Mouse (Mus musculus): ENCODE results near the gene Tm7sf2.

Gene Tm7sf2

DNA sequence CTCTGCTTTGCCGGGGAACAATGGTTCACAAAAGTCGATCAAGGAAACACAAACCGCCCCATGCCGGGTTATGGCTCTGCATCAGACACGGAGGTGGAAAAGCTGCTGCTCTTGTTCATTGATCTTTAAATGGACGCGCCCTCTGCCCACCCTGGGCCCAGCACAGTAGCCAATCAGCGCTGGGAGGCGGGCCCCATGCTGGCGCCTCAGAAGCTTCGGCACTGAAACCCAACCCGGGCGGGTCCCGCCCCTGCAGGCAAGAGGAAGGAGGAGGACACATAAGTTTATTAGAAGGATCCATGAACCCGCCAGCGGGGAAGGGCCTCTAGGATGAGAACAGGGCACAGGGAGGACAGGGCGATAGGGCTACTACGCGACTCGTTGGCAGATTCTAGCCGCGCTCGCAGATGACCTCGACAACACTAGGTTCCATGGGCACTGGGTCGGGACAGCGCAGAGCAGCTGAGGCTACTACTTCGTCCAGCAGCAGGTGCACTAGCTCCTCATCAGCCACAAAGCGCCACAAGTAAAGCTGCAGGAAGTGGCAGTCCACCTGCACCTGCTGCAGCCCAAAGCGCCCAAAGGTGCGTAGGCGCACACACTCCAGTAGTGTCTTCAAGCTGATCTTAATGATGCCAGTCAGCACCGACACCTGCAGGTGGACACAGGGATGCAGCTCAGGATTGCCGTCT lies at the start of gene Tm7sf2:
Gene Tm7sf2 (minus strand): TSS at position 650 of the 692 bp plus-strand sequence.
- DNase-seq (ENCODE audit: low read depth, low spot score): peak; percentile 96

DNA sequence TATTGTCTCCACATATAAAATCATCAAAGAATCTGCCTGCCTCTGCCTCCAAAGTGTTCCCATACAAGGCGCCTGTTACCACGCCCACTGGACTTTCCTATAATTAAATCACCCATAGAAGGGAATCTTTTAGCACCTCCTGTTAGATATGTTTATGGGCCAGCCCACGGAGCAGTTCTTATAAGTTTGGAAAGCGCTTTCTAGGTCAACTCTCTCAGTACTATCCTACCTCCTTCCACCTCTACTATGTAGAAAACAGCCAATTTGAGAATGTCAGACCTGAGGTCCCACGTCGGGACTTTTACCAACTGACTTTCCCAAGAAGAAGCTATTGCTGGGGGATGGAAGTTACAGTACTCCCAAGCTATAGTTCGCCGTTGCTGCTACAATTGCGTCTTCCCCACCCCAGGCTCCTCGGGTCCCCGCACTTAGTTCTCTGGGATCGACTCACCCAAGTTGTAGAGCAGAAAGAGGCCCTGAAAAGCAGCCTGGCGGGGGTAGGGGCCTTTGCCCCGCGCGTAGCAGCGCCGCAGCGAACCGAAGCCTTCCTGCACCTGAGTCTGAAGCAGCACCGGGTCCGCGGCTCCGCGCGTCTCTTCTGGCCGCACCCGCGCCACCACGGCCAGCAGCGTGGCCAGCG lies 49.3 kb upstream of the Tm7sf2 start:
- no peak for DNase-seq (ENCODE audit: low read depth, low spot score)

DNA sequence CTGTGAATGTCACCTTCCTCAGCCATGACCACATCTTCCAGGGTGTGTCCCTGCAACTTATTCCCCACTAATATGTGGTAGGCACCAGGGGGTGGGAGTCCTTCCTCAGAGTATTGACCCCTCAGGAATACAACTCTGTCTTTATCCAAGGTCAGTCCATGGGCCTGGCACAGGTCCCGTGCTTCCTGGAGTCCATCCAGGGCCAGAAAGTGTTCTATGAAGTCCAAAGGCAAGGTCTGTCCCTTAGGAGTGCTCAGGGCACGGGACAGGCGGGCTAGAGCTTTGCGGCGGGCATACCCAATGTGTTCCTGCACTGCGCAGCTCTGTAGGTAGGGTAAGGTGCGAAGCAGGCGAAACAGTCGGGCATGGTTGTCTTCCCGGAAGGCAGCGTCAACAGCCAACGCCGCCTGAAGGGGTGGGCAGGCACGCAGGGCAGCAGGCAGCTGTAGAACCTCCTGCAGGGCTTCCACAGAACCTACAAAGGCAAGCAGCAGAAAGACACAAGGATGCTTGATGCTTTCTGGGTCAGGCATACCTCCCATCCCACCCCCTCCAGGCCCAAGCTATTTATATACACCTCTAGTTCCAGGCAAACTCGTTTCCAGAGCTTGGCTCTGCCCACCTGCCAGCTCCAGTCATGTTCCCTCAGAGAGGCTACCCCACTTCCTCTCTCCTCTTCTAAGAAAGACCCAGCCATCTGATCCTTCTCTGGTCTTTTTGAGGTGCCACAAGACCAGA lies 48.1 kb upstream of the Tm7sf2 start:
- DNase-seq (ENCODE audit: low read depth, low spot score): no peak

- no peak for DNase-seq (ENCODE audit: low read depth, low spot score)
These were observed 44.9 kb upstream of the Tm7sf2 start for GRCm38 (mm10) chr19:6113116-6113515.

DNA sequence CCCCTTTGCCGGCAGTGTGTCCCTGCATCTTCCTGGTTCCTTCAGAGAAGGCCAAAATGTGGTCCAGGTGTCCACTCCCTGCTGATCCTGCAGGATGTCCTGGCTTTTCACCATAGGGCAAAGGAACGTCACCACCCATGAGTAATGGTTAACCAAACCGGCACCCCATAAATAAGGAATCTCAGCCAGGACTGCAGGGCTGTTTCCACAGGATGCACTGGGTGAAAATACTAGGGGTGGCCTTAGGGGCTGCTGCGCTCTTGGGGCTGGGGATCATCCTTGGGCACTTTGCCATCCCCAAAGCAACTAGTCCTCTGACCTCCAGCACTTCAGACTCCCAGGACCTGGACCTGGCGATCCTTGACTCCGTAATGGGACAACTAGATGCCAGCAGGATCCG lies 37.4 kb upstream of the Tm7sf2 start, which contains the start of gene Naaladl1:
Gene Naaladl1 (plus strand): TSS at position 197 of the 400 bp plus-strand sequence.
- no peak for DNase-seq (ENCODE audit: low read depth, low spot score)

DNA sequence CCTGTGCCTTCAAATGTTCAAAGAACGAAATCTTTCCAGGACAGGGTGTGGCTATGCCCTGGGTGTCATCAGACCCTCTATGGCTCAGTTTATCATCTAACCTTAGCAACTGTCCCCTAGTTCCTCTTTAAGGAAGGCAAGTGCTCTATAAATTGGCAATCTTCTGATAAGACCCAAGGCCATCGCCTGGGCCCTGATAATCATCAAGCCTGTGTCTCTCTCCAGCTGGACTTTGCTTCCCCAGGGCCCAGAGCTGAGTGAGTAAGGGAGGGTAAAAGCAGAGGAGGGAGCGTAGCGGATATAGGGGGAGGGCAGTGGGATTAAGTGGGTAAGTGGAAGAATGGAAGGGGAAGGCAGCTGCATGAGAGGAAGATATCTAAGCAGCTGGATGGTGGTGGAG lies 36.3 kb upstream of the Tm7sf2 start:
- no peak for DNase-seq (ENCODE audit: low read depth, low spot score)

- no peak for DNase-seq (ENCODE audit: low read depth, low spot score)
These were observed 34.1 kb upstream of the Tm7sf2 start for GRCm38 (mm10) chr19:6102169-6102853.

DNA sequence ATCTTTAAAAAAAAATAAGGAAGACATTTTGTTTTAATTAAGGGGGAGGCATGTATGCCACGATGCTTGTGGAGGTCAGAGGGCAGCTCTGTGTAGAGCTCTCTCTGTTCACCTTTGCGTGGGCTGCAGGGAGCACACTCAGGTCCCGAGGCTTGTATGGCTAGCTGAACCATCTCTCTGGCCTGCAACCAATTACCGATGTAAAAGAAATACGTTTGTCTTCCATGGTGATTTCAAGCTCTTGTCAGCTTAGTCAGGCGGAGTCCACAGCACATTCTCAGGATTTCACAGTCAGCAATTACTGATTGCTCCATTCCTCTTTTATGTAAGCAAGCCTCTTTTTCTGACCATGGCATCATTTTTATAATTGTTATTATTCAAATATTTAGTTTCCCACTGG lies 33.0 kb upstream of the Tm7sf2 start:
- no peak for DNase-seq (ENCODE audit: low read depth, low spot score)

- no peak for DNase-seq (ENCODE audit: low read depth, low spot score)
These were observed 29.7 kb upstream of the Tm7sf2 start for GRCm38 (mm10) chr19:6097847-6098246.

DNA sequence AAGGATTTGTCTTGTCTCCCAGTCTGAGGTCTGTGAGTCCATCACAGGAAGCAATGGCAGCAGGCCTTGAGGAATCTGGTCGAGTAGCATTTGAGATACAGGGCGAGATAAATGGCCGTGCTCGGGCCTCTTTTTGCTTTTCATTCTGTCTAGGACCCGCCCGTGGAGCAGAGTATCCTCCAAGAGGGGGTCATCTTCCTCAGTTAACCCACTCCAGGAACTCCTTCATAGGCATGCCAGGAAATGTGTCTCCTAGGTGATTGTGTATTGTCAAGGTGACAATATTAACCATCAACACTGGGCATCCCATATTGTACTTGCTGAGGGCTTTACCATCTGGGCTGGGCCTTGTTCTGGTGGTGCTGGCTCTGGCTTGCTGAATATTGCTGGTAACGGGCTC lies 25.9 kb upstream of the Tm7sf2 start, which contains the start of gene AC131692.1:
Gene AC131692.1 (plus strand): TSS at position 301 of the 400 bp plus-strand sequence.
- no peak for DNase-seq (ENCODE audit: low read depth, low spot score)

DNA sequence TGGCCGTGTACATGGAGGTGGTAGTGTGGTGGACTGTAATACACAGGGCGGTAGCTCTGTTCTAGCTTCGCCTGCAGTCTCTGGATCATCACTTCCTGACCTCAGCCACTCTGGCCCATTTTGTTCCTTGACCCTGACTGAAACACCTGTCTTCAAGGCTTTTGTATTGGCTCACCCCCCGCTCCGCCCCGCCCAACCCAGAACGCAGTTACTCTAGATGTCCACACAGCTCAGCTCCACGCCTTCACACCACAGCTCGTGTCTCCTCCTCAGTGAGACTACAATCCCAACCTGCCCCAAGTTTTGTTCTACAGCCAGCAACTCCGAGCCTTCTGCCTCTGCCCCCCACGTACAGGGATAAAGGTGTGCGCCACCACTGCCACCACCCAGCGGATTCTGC lies 20.7 kb upstream of the Tm7sf2 start:
- DNase-seq (ENCODE audit: low read depth, low spot score): no peak

- DNase-seq (ENCODE audit: low read depth, low spot score): peak; percentile 94
These were observed 17.3 kb upstream of the Tm7sf2 start for GRCm38 (mm10) chr19:6085417-6085879.

GRCm38 (mm10) chr19:6084478-6085248 lies 16.5 kb upstream of the Tm7sf2 start, which contains the start of the genes Zfpl1 and Cdca5:
Gene Zfpl1, minus strand, starts transcription at chr19:6084956.
Gene Cdca5, plus strand, starts transcription at chr19:6084983.
- peak; percentile 98 for DNase-seq (ENCODE audit: low read depth, low spot score)

DNA sequence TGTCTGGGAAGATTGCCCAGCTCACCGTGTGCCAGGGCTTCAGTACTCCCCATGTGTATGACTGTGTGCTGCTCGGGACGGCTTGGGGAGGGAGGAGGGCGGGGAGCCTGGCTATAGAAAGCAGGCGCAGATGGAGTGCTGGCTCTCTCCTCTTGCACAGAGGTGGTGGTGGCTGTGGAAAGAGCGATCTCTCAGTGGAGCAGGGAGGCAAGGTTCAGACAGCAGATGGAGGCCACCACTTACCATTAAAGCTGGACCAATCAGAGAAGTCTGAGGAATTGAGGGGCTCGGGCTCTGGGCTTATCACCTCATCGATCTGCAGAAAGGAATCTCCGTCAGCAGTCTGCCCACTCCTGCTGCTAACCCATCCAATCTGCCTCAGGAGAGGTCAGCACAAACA lies 14.0 kb upstream of the Tm7sf2 start, which contains the start of gene Gm28374:
Gene Gm28374 (minus strand): TSS at position 101 of the 400 bp plus-strand sequence.
- DNase-seq (ENCODE audit: low read depth, low spot score): no peak

- no peak for DNase-seq (ENCODE audit: low read depth, low spot score)
These were observed 11.9 kb upstream of the Tm7sf2 start, which contains the start of gene Tmem262 for GRCm38 (mm10) chr19:6079983-6080480. Gene Tmem262, plus strand, starts transcription at chr19:6080033.

DNA sequence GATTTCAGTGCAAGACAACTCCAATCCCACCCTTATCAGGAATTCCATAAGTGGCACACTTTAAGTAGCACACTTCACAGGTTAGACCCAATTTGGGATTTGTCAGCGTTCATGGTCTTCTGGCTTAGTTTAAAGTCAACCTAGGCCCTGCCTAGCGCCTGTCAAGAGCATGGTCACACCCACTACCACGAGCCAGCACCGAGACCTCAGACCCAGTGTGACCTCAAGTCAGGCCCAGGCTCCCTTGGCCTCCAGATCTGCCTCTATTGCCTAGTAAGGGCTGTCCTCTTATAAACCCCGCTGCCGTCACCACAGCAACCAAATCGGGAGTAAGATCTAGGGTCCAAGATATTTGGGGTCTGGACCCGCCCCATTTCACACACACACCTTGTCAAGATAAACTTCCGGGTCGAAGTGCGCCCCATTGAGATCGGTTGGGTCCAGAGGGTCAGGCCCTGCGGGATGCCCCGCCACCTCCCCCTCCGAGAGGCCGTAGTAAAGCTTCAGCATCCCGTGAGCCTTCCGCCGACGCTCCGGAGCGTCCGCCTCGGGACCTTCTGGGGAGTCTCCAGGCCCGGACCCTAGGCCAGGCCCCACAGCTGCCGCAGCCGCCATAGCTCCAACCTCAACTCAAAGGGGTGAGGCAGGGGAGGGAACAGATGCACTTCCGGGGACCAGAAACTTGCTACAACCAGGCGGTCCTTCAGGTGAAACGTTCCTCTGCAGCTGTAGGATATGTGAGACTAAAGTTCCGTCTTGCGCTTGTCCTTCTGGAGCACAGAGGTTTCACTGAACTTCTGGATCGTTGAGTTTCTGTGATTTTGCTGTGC lies 8.6 kb upstream of the Tm7sf2 start, which contains the start of gene Vps51:
Gene Vps51 (minus strand): TSS at position 668 of the 830 bp plus-strand sequence.
- peak; percentile 97 for DNase-seq (ENCODE audit: low read depth, low spot score)

- DNase-seq (ENCODE audit: low read depth, low spot score): peak; percentile 85
These were observed 5.7 kb upstream of the Tm7sf2 start for GRCm38 (mm10) chr19:6073889-6074288.

GRCm38 (mm10) chr19:6071261-6071660 lies 3.1 kb upstream of the Tm7sf2 start:
- DNase-seq (ENCODE audit: low read depth, low spot score): no peak

DNA sequence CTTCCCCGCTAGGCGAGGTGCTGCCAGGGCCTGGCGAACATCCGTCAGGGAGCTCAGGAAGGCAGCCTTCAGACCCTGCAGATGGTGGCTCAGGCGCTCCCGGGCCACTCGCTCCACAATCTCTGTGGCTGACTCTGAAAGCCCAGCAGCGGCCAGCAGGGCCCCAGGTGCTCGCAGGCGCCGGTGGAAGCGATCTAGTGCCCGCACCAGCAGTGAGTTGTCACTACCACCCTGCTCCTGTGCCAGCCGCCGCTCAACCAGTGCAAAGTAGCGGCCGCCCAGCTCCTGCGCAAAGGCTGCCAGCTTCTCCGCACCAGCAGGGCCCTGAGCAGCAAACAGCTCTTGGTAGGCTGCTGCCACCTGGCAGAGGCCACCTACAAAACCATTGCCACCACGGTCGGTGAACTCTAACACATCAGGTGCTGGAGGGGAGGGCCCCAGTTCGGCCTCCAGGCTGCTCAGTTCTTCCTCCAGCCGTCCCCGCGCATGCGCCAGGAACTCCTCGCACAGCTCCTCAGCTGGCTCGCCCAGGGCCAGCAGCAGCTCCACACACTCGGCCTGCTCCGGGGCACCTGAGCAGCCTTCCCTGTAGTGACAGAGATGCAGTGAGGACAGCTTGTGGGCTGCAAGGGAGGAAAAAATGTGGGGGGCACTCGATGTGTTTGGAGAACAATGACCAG lies 2.5 kb upstream of the Tm7sf2 start:
- no peak for DNase-seq (ENCODE audit: low read depth, low spot score)
